ENCODE assay signal across 11 mouse cellular contexts in the genomic region with DNA sequence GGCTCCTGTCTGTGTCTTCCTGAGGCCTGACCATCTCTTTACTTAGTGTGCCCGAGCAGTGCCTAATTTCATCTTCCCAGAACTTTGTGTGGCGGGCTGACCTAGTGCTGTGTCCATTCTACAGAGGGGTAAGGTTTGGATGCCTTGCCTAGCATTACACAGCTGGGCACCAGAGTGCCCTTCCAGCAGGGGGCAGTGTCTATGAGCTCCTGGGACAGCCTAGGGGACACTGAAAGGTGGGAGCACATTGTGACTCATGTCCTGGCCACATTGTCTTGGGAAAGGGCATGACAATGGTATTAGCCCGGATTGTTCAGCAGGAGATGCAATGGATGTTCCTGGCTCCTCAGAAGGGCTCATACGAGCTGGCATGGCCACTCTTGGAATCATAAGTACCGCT. TPM values are rescaled to one million over a fixed set of nuclear protein-coding genes. Genes with fewer than 3 reads are reported as not detected.
DNase-seq lines count a peak whose midpoint lies in the region; ATAC-seq and TF ChIP-seq lines count a peak whose summit lies in the region.
"Had no signal": no experiment of that assay in that cellular context is flagged by ENCODE, and none has a peak within 500 bp of the region (broad histone marks: within the 10 kb centered on the region; RNA-seq: fewer than 3 reads in every experiment).

No protein-coding gene starts in this region.

- WGBS in kidney, adult 2 months, result 86% methylated on average over 5 of the region's 5 CpGs
- WGBS in kidney, embryonic 16.5 days, result 81% methylated on average over 5 of the region's 5 CpGs
- WGBS in olfactory bulb, adult 2 months, result 80% methylated on average over 5 of the region's 5 CpGs
- WGBS in midbrain, embryonic 14.5 days, result 79% methylated on average over 5 of the region's 5 CpGs
- WGBS in midbrain, embryonic 16.5 days, result 83% methylated on average over 5 of the region's 5 CpGs

- peak; percentile 74 for TF ChIP-seq CTCF in kidney, adult 2 months (conservative IDR thresholded peaks at IDR 0.05; ENCODE audit: insufficient read depth, insufficient read length, low read depth, low read length)
- TF ChIP-seq CTCF in olfactory bulb, adult 2 months (IDR thresholded peaks at IDR 0.05; ENCODE audit: insufficient read depth, low read depth, low read length), result 0 out of 2 replicates have a peak, but pooled peaks have one; percentile 8

- H3K4me3 ChIP-seq in kidney, adult 2 months (ENCODE audit: insufficient read depth, low read depth, low read length), result no peak overlapping the region
- H3K4me3 ChIP-seq in kidney, embryonic 16.5 days (ENCODE audit: low read length), result no peak overlapping the region
- no peak overlapping the region for H3K4me3 ChIP-seq in olfactory bulb, adult 2 months (ENCODE audit: insufficient read depth, low read depth, low read length)
- no peak overlapping the region for H3K4me3 ChIP-seq in midbrain, embryonic 14.5 days (replicated peaks; ENCODE audit: low read depth, low read length)
- no peak overlapping the region for H3K4me3 ChIP-seq in midbrain, embryonic 16.5 days (ENCODE audit: low read depth, low read length)
- H3K4me3 ChIP-seq: heart, embryonic 13.5 days; liver, embryonic 13.5 days had no signal

- no peaks in the 10 kb centered on the region for H3K9me3 ChIP-seq in kidney, embryonic 16.5 days (ENCODE audit: low read length)
- no peaks in the 10 kb centered on the region for H3K9me3 ChIP-seq in midbrain, embryonic 14.5 days (ENCODE audit: control insufficient read depth, low read length)
- H3K9me3 ChIP-seq in midbrain, embryonic 16.5 days (replicated peaks; ENCODE audit: control insufficient read depth, low read length, poor library complexity, severe bottlenecking), result no peaks in the 10 kb centered on the region
- H3K9me3 ChIP-seq: heart, embryonic 13.5 days; liver, embryonic 13.5 days had no signal

- ATAC-seq in kidney, embryonic 16.5 days (ENCODE audit: low FRiP score, low TSS enrichment), result no peak
- ATAC-seq in midbrain, embryonic 14.5 days (ENCODE audit: low FRiP score, low TSS enrichment), result no peak
- no peak for ATAC-seq in midbrain, embryonic 16.5 days

- H3K27me3 ChIP-seq in kidney, adult 2 months (replicated peaks; ENCODE audit: control insufficient read depth, insufficient read depth, low read length), result no peaks in the 10 kb centered on the region
- H3K27me3 ChIP-seq in kidney, embryonic 16.5 days (ENCODE audit: insufficient read depth, low read length), result 0 out of 2 replicates have a peak, but pooled peaks cover under 1% of the 10 kb centered on the region
- no peaks in the 10 kb centered on the region for H3K27me3 ChIP-seq in midbrain, embryonic 14.5 days (ENCODE audit: control insufficient read depth, insufficient read depth, low read length)
- H3K27me3 ChIP-seq in midbrain, embryonic 16.5 days (ENCODE audit: control insufficient read depth, insufficient read depth, low read depth, low read length), result no peaks in the 10 kb centered on the region

- no peak overlapping the region for H3K27ac ChIP-seq in kidney, adult 2 months (ENCODE audit: insufficient read depth, low read depth, low read length)
- H3K27ac ChIP-seq in kidney, embryonic 16.5 days (ENCODE audit: low read length), result no peak overlapping the region
- no peak overlapping the region for H3K27ac ChIP-seq in olfactory bulb, adult 2 months (ENCODE audit: insufficient read depth, low read depth, low read length)
- no peak overlapping the region for H3K27ac ChIP-seq in midbrain, embryonic 14.5 days (replicated peaks; ENCODE audit: low read depth, low read length)
- no peak overlapping the region for H3K27ac ChIP-seq in midbrain, embryonic 16.5 days (ENCODE audit: low read length)
- H3K27ac ChIP-seq: heart, embryonic 13.5 days; liver, embryonic 13.5 days had no signal

- no peaks in the 10 kb centered on the region; the same call in 1 of the 2 replicates for H3K4me1 ChIP-seq in kidney, adult 2 months (ENCODE audit: control insufficient read depth, insufficient read depth, low read length)
- H3K4me1 ChIP-seq in kidney, embryonic 16.5 days (ENCODE audit: insufficient read depth, low read length), result peaks cover 3% of the 10 kb centered on the region; the same call in 1 of the 2 replicates
- H3K4me1 ChIP-seq in olfactory bulb, adult 2 months (ENCODE audit: control insufficient read depth, insufficient read depth, low read length), result peaks cover 7% of the 10 kb centered on the region; the same call in 1 of the 2 replicates
- H3K4me1 ChIP-seq in midbrain, embryonic 14.5 days (ENCODE audit: control insufficient read depth, insufficient read depth, low read length), result no peaks in the 10 kb centered on the region
- peaks cover 2% of the 10 kb centered on the region; the same call in 1 of the 2 replicates for H3K4me1 ChIP-seq in midbrain, embryonic 16.5 days (ENCODE audit: control insufficient read depth, insufficient read depth, low read length)

- H3K36me3 ChIP-seq in kidney, adult 2 months (ENCODE audit: control insufficient read depth, insufficient read depth, low read length), result no peaks in the 10 kb centered on the region
- no peaks in the 10 kb centered on the region for H3K36me3 ChIP-seq in kidney, embryonic 16.5 days (ENCODE audit: insufficient read depth, low read length)
- no peaks in the 10 kb centered on the region for H3K36me3 ChIP-seq in midbrain, embryonic 14.5 days (ENCODE audit: control insufficient read depth, insufficient read depth, low read length)
- no peaks in the 10 kb centered on the region for H3K36me3 ChIP-seq in midbrain, embryonic 16.5 days (ENCODE audit: control insufficient read depth, insufficient read depth, low read length)
- H3K36me3 ChIP-seq: heart, embryonic 13.5 days; liver, embryonic 13.5 days had no signal

- H3K4me2 ChIP-seq in kidney, embryonic 16.5 days (replicated peaks; ENCODE audit: low read depth, low read length), result no peak overlapping the region
- H3K4me2 ChIP-seq in midbrain, embryonic 14.5 days (ENCODE audit: low read length), result no peak overlapping the region
- no peak overlapping the region for H3K4me2 ChIP-seq in midbrain, embryonic 16.5 days (ENCODE audit: low read length)
- H3K4me2 ChIP-seq: heart, embryonic 13.5 days; liver, embryonic 13.5 days had no signal

- TF ChIP-seq POLR2A in kidney, adult 2 months (IDR thresholded peaks at IDR 0.05; ENCODE audit: low read depth, low read length), result no peak
- no peak for TF ChIP-seq POLR2A in olfactory bulb, adult 2 months (IDR thresholded peaks at IDR 0.05; ENCODE audit: insufficient read depth, low read depth, low read length)

- no peak overlapping the region for H3K9ac ChIP-seq in kidney, embryonic 16.5 days (replicated peaks; ENCODE audit: low read length)
- no peak overlapping the region for H3K9ac ChIP-seq in midbrain, embryonic 14.5 days (replicated peaks; ENCODE audit: low read length)
- no peak overlapping the region for H3K9ac ChIP-seq in midbrain, embryonic 16.5 days (ENCODE audit: low read depth, low read length)
- H3K9ac ChIP-seq: heart, embryonic 13.5 days; liver, embryonic 13.5 days had no signal

- DNase-seq in kidney, adult 2 months, result peak; percentile 73
- DNase-seq in NIH3T3 (ENCODE audit: low read depth), result peak; percentile 41
- peak; percentile 64 for DNase-seq in induced T-regulatory cell, adult 2 months (ENCODE audit: low read depth)
- DNase-seq in layer of hippocampus, postnatal 14 days (ENCODE audit: low spot score in 2 of 2), result no peak
- DNase-seq in midbrain, embryonic 14.5 days, result no peak
- DNase-seq: liver, embryonic 13.5 days had no signal

RNA-seq across cellular contexts. Expression of a gene that starts 7.8 kb away (rescaled TPM):
- 83.5 and 89.5 TPM in 2 replicates for polyA plus RNA-seq in kidney, adult 2 months (2012; rRNA removed)
- 7.5 and 7.7 TPM in 2 replicates for polyA plus RNA-seq in kidney, embryonic 16.5 days (2015; fragmentation: Nextera tagmentation; extraction: Ambion mirVana)
- not detected in 2 replicates for polyA plus RNA-seq in olfactory bulb, adult 2 months (2012; ENCODE audit: insufficient read depth, insufficient read length, low replicate concordance, missing spikeins)
- 1 to 10 TPM; 2.8 to 4.1 TPM for total RNA-seq in layer of hippocampus, postnatal 14 days (2021)
- 0.51 and 0.76 TPM in 2 replicates for polyA plus RNA-seq in midbrain, embryonic 14.5 days (2014; fragmentation: Nextera tagmentation; extraction: Ambion mirVana)
- 0.67 and 1.1 TPM in 2 replicates for polyA plus RNA-seq in midbrain, embryonic 16.5 days (2015; fragmentation: Nextera tagmentation; extraction: Ambion mirVana)

RNA-seq across cellular contexts. Expression of a gene that starts 14.6 kb away (rescaled TPM):
- polyA plus RNA-seq in kidney, adult 2 months (2012; rRNA removed), result 97.1 and 116 TPM in 2 replicates
- polyA plus RNA-seq in kidney, embryonic 16.5 days (2015; fragmentation: Nextera tagmentation; extraction: Ambion mirVana), result 71.6 and 73.7 TPM in 2 replicates
- polyA plus RNA-seq in olfactory bulb, adult 2 months (2012; ENCODE audit: insufficient read depth, insufficient read length, low replicate concordance, missing spikeins), result not detected in 2 replicates
- 10 to 100 TPM in 1 of 2 experiments, 1 to 10 TPM in 1; 9.8 to 13.3 TPM for total RNA-seq in layer of hippocampus, postnatal 14 days (2021)
- 10.2 and 13.9 TPM in 2 replicates for polyA plus RNA-seq in midbrain, embryonic 14.5 days (2014; fragmentation: Nextera tagmentation; extraction: Ambion mirVana)
- 12.8 and 16.0 TPM in 2 replicates for polyA plus RNA-seq in midbrain, embryonic 16.5 days (2015; fragmentation: Nextera tagmentation; extraction: Ambion mirVana)

RNA-seq across cellular contexts. Expression of a gene that starts 20.9 kb away (rescaled TPM):
- 98.6 and 109 TPM in 2 replicates for polyA plus RNA-seq in kidney, adult 2 months (2012; rRNA removed)
- 91.0 and 93.2 TPM in 2 replicates for polyA plus RNA-seq in kidney, embryonic 16.5 days (2015; fragmentation: Nextera tagmentation; extraction: Ambion mirVana)
- polyA plus RNA-seq in olfactory bulb, adult 2 months (2012; ENCODE audit: insufficient read depth, insufficient read length, low replicate concordance, missing spikeins), result not detected in 2 replicates
- 10 to 100 TPM; 12.8 to 15.2 TPM for total RNA-seq in layer of hippocampus, postnatal 14 days (2021)
- polyA plus RNA-seq in midbrain, embryonic 14.5 days (2014; fragmentation: Nextera tagmentation; extraction: Ambion mirVana), result 6.8 and 13.4 TPM in 2 replicates
- 11.0 and 11.2 TPM in 2 replicates for polyA plus RNA-seq in midbrain, embryonic 16.5 days (2015; fragmentation: Nextera tagmentation; extraction: Ambion mirVana)

RNA-seq across cellular contexts. Expression of a gene that starts 42.4 kb away (rescaled TPM):
- polyA plus RNA-seq in kidney, adult 2 months (2012; rRNA removed), result 0.39 and 0.86 TPM in 2 replicates
- 0.19 and 0.65 TPM in 2 replicates for polyA plus RNA-seq in kidney, embryonic 16.5 days (2015; fragmentation: Nextera tagmentation; extraction: Ambion mirVana)
- not detected in 2 replicates for polyA plus RNA-seq in olfactory bulb, adult 2 months (2012; ENCODE audit: insufficient read depth, insufficient read length, low replicate concordance, missing spikeins)
- not detected for total RNA-seq in layer of hippocampus, postnatal 14 days (2021)
- not detected in 2 replicates for polyA plus RNA-seq in midbrain, embryonic 14.5 days (2014; fragmentation: Nextera tagmentation; extraction: Ambion mirVana)
- polyA plus RNA-seq in midbrain, embryonic 16.5 days (2015; fragmentation: Nextera tagmentation; extraction: Ambion mirVana), result not detected in 2 replicates
- polyA plus RNA-seq: brain, embryonic 14.5 days; liver, embryonic 13.5 days had no signal

RNA-seq across cellular contexts. Expression of a gene that starts 52.4 kb away (rescaled TPM):
- 6.1 and 7.1 TPM in 2 replicates for polyA plus RNA-seq in kidney, adult 2 months (2012; rRNA removed)
- polyA plus RNA-seq in kidney, embryonic 16.5 days (2015; fragmentation: Nextera tagmentation; extraction: Ambion mirVana), result 4.9 and 6.0 TPM in 2 replicates
- not detected in 2 replicates for polyA plus RNA-seq in olfactory bulb, adult 2 months (2012; ENCODE audit: insufficient read depth, insufficient read length, low replicate concordance, missing spikeins)
- not detected for total RNA-seq in layer of hippocampus, postnatal 14 days (2021)
- 0.08 TPM in 1 of 2 replicates, not detected in the other for polyA plus RNA-seq in midbrain, embryonic 14.5 days (2014; fragmentation: Nextera tagmentation; extraction: Ambion mirVana)
- 0.20 and 0.44 TPM in 2 replicates for polyA plus RNA-seq in midbrain, embryonic 16.5 days (2015; fragmentation: Nextera tagmentation; extraction: Ambion mirVana)

Comparison
In these comparisons a context has a peak if more than half of its experiments do, and no peak if none do; other contexts are left out.
1. DNase-seq: peak in kidney, adult 2 months (single experiment), NIH3T3 (single experiment) and induced T-regulatory cell, adult 2 months (single experiment); none in layer of hippocampus, postnatal 14 days (0 of 2) and midbrain, embryonic 14.5 days (single experiment).
2. RNA of a gene that starts 14.6 kb away (polyA plus RNA-seq): 97.1 to 116 TPM in kidney, adult 2 months, 71.6 to 73.7 TPM in kidney, embryonic 16.5 days, 12.8 to 16.0 TPM in midbrain, embryonic 16.5 days and 10.2 to 13.9 TPM in midbrain, embryonic 14.5 days; not detected in olfactory bulb, adult 2 months; every median in the first group is over 10 times any median in the second.